Mouse (Mus musculus): Measurements from ENCODE around the gene Eepd1. TPM values are rescaled to one million over a fixed set of nuclear protein-coding genes. Genes with fewer than 3 reads are reported as not detected.

Eepd1 gene
- polyA plus RNA-seq, 1 experiment from 2014 or later = 8.4 TPM

DNA sequence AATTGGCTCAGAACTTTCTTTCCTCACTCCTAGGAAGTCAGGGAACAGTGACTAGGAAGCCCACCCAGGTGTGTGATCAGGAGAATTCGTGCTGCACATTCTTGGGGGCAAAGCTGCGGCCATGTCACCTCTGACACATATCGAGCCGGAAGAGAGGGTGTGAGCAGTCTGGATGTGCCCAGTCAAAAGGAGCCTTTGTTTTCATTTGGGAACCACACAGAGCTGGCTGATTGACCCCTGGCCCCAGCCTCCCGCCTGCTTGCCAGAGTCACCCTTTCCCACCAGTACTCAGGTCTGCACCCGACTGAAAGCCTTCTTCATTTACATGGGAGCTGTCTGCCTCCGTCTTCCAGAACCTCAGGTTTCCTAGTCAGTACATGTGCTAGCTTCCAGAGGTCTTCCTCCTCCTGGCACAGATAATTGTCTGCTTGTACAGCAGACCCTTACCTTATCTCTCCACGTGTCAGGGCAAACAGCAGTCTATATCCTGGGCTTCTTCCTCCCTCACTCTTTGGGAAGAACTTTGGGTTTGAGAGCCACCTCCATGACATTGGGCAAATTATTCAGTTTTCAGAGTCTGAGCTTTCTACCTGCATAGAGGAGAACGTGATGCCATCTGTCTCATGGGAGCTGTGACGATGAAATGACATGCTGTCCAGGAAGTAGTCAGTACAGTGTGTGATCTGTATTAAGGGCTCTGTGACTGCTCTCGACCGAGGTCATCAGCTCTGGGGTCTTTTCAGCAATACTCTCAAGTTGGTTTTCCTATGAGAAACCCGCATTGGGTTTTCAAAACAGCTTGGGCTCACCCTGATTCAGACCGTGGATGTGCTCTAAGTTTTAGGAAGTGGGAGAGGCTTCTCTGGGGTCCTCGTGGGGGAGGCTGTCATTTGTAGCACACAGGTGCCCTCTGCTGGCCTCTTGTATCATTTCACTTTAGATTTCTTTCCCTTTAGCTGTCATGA, 110.3 kb downstream of the Eepd1 start:
- peak; percentile 86 for ATAC-seq (ENCODE audit: insufficient read depth)
- peak; percentile 85 for TF ChIP-seq CTCF (IDR thresholded peaks at IDR 0.05; ENCODE audit: low read depth)
- Histone ChIP-seq H3K4me3 (ENCODE audit: low read depth, low read length) (no peak overlapping the region), H3K4me2 (peak overlapping the region; percentile 51), H3K27ac (ENCODE audit: low read depth) (no peak overlapping the region), H3K9me3 (ENCODE audit: low read depth, low read length) (no peaks in the 10 kb centered on the region), H3K4me1 (ENCODE audit: insufficient read depth) (peaks cover 5% of the 10 kb centered on the region; the same call in 1 of the 2 replicates), H3K36me3 (ENCODE audit: insufficient read depth) (no peaks in the 10 kb centered on the region), H3K9ac (no peak overlapping the region), H3K27me3 (ENCODE audit: insufficient read depth, low read length) (no peaks in the 10 kb centered on the region)
- WGBS = 24% methylated on average over 15 of the region's 15 CpGs
- peak; percentile 88 for DNase-seq

DNA sequence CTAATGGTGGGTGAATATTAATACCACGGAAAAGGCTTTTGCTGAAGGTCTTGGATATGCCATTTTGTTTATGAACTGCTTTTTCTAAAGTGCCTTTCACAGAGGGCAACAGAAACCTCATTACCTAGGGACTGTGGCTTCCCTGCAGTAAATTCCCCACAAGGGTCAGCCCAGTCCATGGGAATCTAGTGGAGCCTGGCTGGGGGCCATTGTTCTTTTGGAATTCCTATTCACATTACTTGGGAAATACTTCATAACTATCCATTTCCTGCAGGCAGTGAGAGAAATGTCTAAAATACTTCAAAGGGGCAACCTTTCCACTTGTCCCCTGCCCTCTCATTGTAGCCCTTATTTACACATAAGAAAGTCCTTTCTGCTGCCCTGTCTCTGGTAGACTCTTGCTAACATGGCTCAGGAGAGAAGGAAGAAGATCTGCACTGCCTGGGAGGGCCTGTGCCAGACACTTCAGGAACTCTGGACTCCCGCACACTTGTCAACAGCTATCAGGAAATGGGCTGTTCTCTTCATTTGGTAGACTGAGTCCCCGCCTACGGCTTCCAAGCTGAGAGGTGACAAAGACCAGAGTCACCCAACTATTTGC, 111.1 kb downstream of the Eepd1 start:
- no peak overlapping the region for H3K4me2 ChIP-seq
- ATAC-seq (ENCODE audit: insufficient read depth) (peak; percentile 58), DNase-seq (no peak)
- H3K36me3 ChIP-seq (ENCODE audit: insufficient read depth) = no peaks in the 10 kb centered on the region
- no peak overlapping the region for H3K27ac ChIP-seq (ENCODE audit: low read depth)
- no peak overlapping the region for H3K4me3 ChIP-seq (ENCODE audit: low read depth, low read length)
- WGBS = 37% methylated on average over 4 of the region's 4 CpGs
- peaks cover 5% of the 10 kb centered on the region; the same call in 1 of the 2 replicates for H3K4me1 ChIP-seq (ENCODE audit: insufficient read depth)
- no peaks in the 10 kb centered on the region for H3K9me3 ChIP-seq (ENCODE audit: low read depth, low read length)
- no peaks in the 10 kb centered on the region for H3K27me3 ChIP-seq (ENCODE audit: insufficient read depth, low read length)
- no peak for TF ChIP-seq CTCF (IDR thresholded peaks at IDR 0.05; ENCODE audit: low read depth)
- H3K9ac ChIP-seq = no peak overlapping the region

DNA sequence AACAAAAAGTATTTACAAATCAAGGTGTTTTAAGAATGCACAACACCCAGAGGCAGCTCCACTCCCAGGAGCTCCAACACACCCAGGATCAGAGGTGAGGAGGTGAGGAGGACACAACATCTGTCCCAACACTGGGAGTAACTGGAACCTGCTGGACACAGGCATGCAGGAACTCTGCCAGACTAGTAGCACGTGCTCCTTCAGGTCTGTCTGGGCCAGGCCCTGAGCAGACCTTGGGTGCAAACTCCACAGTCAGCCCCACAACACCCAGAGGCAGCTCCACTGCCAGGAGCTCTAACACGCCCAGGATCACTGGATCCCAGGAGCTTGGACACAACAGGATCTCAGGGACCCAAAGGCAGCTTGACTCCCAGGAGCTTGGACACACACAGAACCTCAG, 143.4 kb downstream of the Eepd1 start:
- ATAC-seq (ENCODE audit: insufficient read depth) (no peak), DNase-seq (no peak)
- 57% methylated on average over 2 of the region's 2 CpGs for WGBS
- Histone ChIP-seq H3K27me3 (ENCODE audit: insufficient read depth, low read length) (no peaks in the 10 kb centered on the region), H3K4me2 (no peak overlapping the region), H3K4me3 (ENCODE audit: low read depth, low read length) (no peak overlapping the region), H3K4me1 (ENCODE audit: insufficient read depth) (no peaks in the 10 kb centered on the region), H3K9ac (no peak overlapping the region), H3K36me3 (ENCODE audit: insufficient read depth) (no peaks in the 10 kb centered on the region), H3K9me3 (ENCODE audit: low read depth, low read length) (no peaks in the 10 kb centered on the region), H3K27ac (ENCODE audit: low read depth) (no peak overlapping the region)
- TF ChIP-seq CTCF (IDR thresholded peaks at IDR 0.05; ENCODE audit: low read depth) = no peak

DNA sequence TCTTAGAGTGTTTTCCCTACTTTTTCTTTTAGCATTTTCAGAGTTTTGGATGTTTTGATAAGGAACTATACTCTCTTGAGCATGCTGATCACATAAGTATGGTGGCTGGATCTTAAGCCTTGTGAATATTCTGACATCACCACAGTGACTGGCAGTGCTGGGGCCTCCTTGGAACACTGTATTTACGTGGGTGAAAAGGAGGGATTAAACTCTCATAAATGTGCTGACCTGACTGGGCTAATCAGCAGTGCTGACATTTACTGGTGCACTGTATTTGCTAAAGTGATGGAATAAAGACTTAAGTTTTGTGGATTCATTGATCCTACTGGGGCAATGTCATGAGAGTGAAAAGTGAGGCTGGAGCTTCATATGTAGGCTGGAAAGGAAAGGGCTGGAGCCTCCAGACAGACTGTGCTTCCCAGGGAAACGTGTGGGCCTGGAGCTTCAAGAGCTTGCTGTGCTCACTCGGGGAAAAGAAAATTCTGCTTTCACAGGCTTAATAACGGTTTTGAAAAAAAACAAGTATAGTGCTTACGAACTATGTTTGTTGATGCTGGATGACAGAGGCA, 148.3 kb downstream of the Eepd1 start:
- Histone ChIP-seq H3K4me3 (ENCODE audit: low read depth, low read length) (no peak overlapping the region), H3K36me3 (ENCODE audit: insufficient read depth) (no peaks in the 10 kb centered on the region), H3K4me1 (ENCODE audit: insufficient read depth) (no peaks in the 10 kb centered on the region), H3K27ac (ENCODE audit: low read depth) (no peak overlapping the region), H3K9me3 (ENCODE audit: low read depth, low read length) (no peaks in the 10 kb centered on the region), H3K9ac (no peak overlapping the region), H3K4me2 (no peak overlapping the region), H3K27me3 (ENCODE audit: insufficient read depth, low read length) (no peaks in the 10 kb centered on the region)
- 65% methylated on average over 5 of the region's 5 CpGs for WGBS
- no peak for ATAC-seq (ENCODE audit: insufficient read depth)
- DNase-seq = no peak
- TF ChIP-seq CTCF (IDR thresholded peaks at IDR 0.05; ENCODE audit: low read depth) = no peak

Other genes starting within 250 kb of the Eepd1 start
- gene Sept7, start 229.1 kb upstream of the Eepd1 start, polyA plus RNA-seq (2014; fragmentation: Nextera tagmentation; extraction: Ambion mirVana) = 303 and 307 TPM in 2 replicates

Measured in lung, embryonic 14.5 days (tissue).